Mouse (Mus musculus): ENCODE data around the gene Epx.

DNA sequence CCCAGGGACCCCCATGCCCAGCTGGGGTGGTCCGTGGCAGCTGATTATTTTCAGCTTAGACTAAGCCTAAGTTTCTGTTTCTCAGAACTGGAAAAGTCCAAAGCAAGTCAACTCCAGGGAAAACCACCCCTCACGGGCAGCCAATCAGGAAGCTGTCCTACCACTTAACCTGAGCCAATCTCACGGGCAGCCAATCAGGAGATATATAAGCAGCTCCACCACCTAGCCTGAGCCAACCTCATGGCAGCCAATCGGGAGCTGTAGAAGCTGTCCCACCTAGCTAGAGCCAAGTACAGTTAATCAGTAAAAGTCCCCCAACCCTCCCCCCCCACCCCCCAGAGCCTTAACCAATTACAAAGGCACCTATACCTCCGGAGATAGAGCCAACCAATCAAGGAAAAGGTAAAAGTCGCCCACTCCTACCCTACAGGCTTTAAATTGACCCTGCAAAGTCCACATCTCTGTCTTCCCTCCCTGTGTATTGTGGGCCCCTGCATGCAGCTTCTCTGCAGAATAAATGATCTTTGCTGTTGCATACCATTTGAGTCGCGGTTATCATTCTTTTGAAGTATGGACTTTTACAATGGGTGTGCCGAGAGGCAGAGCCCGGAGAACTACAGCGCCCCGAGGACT is 28.3 kb downstream of the Epx start:
- TF ChIP-seq CTCF (IDR thresholded peaks at IDR 0.05; ENCODE audit: control insufficient read depth, insufficient read depth, low read length) (no peak), POLR2A (IDR thresholded peaks at IDR 0.05; ENCODE audit: borderline replicate concordance, control insufficient read depth, low read depth, low read length) (no peak)

Measured in bone marrow, adult 2 months (tissue).